Mouse (Mus musculus) intestine, embryonic 16.5 days (tissue): ENCODE data around the gene Rnf8. TPM values are rescaled to one million over a fixed set of nuclear protein-coding genes. Genes with fewer than 3 reads are reported as not detected.
A peak's percentile ranks its signal among the peaks of the same experiment; 100 is the strongest.

Source experiments
- ATAC-seq: fragments of 200-750 bp; cut with Nextera tagmentation; 2 replicates; pipeline ENCODE4 v1.8.0; 2017; ENCODE audit warnings: moderate TSS enrichment, moderate library complexity
- H3K27ac ChIP-seq: fragments of 300-500 bp; sonication (generic); 2 replicates; pipeline ENCODE4 v1.5.1; 2014; ENCODE audit warnings: mild to moderate bottlenecking, low read length
- H3K27me3 ChIP-seq: fragments of 300-500 bp; sonication (generic); replicated peaks from 2 replicates; pipeline ENCODE4 v1.6.1; 2014; ENCODE audit warnings: low read length, control low read depth, mixed read lengths; ENCODE audit not compliant: control insufficient read depth, insufficient read depth
- H3K36me3 ChIP-seq: fragments of 300-500 bp; sonication (generic); 2 replicates; pipeline ENCODE4 v1.6.1; 2014; ENCODE audit warnings: low read length, control low read depth; ENCODE audit not compliant: control insufficient read depth, insufficient read depth
- H3K4me1 ChIP-seq: fragments of 300-500 bp; sonication (generic); 2 replicates; pipeline ENCODE4 v1.6.1; 2014; ENCODE audit warnings: low read length, control low read depth, mixed read lengths; ENCODE audit not compliant: control insufficient read depth, insufficient read depth
- H3K4me2 ChIP-seq: fragments of 300-500 bp; sonication (generic); 2 replicates; pipeline ENCODE4 v1.6.1; 2014; ENCODE audit warnings: low read depth, low read length, control low read depth
- H3K4me3 ChIP-seq: fragments of 300-500 bp; sonication (generic); 2 replicates; pipeline ENCODE4 v1.5.1; 2014; ENCODE audit warnings: mild to moderate bottlenecking, low read length
- H3K9ac ChIP-seq: fragments of 300-500 bp; sonication (generic); 2 replicates; pipeline ENCODE4 v1.6.1; 2014; ENCODE audit warnings: low read depth, low read length
- H3K9me3 ChIP-seq: fragments of 300-500 bp; sonication (generic); 2 replicates; pipeline ENCODE4 v1.6.1; 2016; ENCODE audit warnings: low read length, control low read depth; ENCODE audit not compliant: control insufficient read depth
- WGBS: fragments of 180-500 bp; shearing (Covaris S2); extraction: QIAGEN DNeasy Blood & Tissue Kit; methylation state at CpG from one replicate; pipeline ENCODE4 v1.1.7; 2014; 5-methylcytosine and 5-hydroxymethylcytosine counted together
- polyA plus RNA-seq: library from polyadenylated mRNA; unstranded; fragments of >200 nt; fragmentation: Nextera tagmentation; extraction: Ambion mirVana; gene quantifications from 2 replicates; pipeline ENCODE4 v1.2.1, GENCODE M21; 2015

Gene Rnf8
- polyA plus RNA-seq, 1 experiment from 2014 or later: 55.9 TPM

DNA sequence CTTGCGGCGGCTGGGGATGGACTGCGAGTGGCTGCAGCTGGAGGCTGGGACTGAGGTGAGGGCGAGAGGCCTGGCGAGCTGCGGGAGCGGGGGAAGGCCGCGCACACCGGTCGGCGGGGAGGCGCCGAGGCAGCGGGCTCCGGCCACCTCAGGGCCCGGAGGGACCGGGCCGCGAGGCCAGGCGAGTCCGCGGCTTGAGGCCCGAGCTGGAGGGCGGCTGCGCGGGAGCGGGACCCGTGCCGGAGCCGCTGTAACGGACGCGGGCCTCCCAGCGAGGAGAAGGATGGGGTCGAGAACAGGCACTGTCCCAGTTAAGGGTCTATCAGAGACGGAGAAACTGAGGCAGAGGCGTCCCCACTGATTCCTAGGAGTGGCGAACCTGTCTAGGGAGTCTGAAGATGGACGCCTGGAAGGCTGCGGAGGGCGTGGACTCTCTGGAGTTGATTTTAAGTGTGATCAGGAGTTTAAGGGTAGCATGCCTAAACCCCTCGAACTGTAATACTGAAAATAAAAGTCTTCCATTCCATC lies 498 bp downstream of the Rnf8 start:
- H3K27ac ChIP-seq: peak overlapping the region; percentile 97
- peak overlapping the region; percentile 99 for H3K9ac ChIP-seq
- H3K36me3 ChIP-seq: no peaks in the 10 kb centered on the region
- H3K4me3 ChIP-seq: peak overlapping the region; percentile 91
- H3K27me3 ChIP-seq: no peaks in the 10 kb centered on the region
- WGBS: under 1% methylated on average over 42 of the region's 43 CpGs
- ATAC-seq: peak; percentile 65; the same call in 1 of the 2 replicates
- no peaks in the 10 kb centered on the region for H3K9me3 ChIP-seq
- peaks cover 16% of the 10 kb centered on the region for H3K4me1 ChIP-seq
- H3K4me2 ChIP-seq: peak overlapping the region; percentile 89

GRCm38 (mm10) chr17:29615616-29616015 lies 1.0 kb downstream of the Rnf8 start:
- Histone ChIP-seq H3K9me3 (no peaks in the 10 kb centered on the region), H3K4me1 (peaks cover 16% of the 10 kb centered on the region), H3K4me2 (peak overlapping the region; percentile 89), H3K36me3 (no peaks in the 10 kb centered on the region), H3K27me3 (no peaks in the 10 kb centered on the region), H3K9ac (peak overlapping the region; percentile 99), H3K27ac (peak overlapping the region; percentile 97; the same call in 1 of the 2 replicates), H3K4me3 (peak overlapping the region; percentile 91)
- no peak for ATAC-seq
- WGBS: 6% methylated on average over 4 of the region's 4 CpGs

- 90% methylated on average over 3 of the region's 3 CpGs for WGBS
- ATAC-seq: no peak
- Histone ChIP-seq H3K4me3 (no peak overlapping the region), H3K36me3 (peaks cover 11% of the 10 kb centered on the region), H3K27ac (no peak overlapping the region), H3K9ac (no peak overlapping the region), H3K9me3 (no peaks in the 10 kb centered on the region), H3K4me2 (no peak overlapping the region), H3K4me1 (peaks cover 16% of the 10 kb centered on the region), H3K27me3 (no peaks in the 10 kb centered on the region)
Observed at GRCm38 (mm10) chr17:29619231-29619630, 4.6 kb downstream of the Rnf8 start.

DNA sequence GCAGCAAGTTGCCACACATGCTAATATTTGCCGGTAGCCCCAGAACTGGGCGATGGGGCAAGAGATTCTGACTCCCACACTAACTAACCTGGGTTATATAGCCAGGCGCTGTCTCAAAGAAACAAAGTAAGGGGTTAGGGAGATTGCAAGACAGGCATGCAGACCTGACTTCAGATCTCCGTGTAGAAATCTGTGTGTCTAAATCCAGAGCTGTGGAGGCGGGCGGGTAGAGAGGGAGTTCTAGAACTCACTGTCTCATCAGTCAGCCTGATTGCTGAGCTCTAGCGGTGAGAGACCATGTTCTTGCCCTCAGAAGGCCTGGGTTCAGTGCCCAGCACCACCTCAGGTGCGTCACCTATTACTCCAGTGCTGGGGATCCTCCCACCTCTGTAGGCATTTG lies 8.9 kb downstream of the Rnf8 start:
- Histone ChIP-seq H3K9me3 (no peaks in the 10 kb centered on the region), H3K4me3 (no peak overlapping the region), H3K36me3 (peaks cover 20% of the 10 kb centered on the region), H3K27ac (no peak overlapping the region), H3K4me2 (no peak overlapping the region), H3K27me3 (no peaks in the 10 kb centered on the region), H3K4me1 (no peaks in the 10 kb centered on the region), H3K9ac (no peak overlapping the region)
- ATAC-seq: no peak
- 86% methylated on average over 8 of the region's 8 CpGs for WGBS

DNA sequence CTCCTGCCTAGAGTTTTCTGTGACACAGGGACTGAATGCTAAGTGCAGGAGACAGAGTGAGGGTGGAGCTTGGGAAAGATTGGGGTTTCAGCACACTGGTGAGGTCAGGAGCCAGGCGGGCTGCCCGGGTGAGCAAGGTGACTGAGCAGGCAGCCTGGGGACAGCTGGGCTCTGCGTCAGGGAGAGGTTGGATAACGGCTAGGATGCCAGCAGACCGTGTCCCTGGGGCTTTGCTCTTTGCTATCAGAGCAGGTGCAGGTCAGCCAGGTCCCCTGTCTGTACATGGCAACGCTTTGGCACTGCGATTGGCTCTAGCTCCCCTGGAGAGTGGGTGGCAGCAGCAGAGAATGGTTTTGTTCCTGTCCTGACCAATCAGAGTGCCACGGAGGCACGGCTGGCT lies 12.7 kb downstream of the Rnf8 start:
- Histone ChIP-seq H3K27ac (no peak overlapping the region), H3K9ac (no peak overlapping the region), H3K9me3 (no peaks in the 10 kb centered on the region), H3K4me2 (no peak overlapping the region), H3K36me3 (peaks cover 26% of the 10 kb centered on the region), H3K4me1 (no peaks in the 10 kb centered on the region), H3K4me3 (no peak overlapping the region), H3K27me3 (no peaks in the 10 kb centered on the region)
- 93% methylated on average over 9 of the region's 9 CpGs for WGBS
- ATAC-seq: no peak

DNA sequence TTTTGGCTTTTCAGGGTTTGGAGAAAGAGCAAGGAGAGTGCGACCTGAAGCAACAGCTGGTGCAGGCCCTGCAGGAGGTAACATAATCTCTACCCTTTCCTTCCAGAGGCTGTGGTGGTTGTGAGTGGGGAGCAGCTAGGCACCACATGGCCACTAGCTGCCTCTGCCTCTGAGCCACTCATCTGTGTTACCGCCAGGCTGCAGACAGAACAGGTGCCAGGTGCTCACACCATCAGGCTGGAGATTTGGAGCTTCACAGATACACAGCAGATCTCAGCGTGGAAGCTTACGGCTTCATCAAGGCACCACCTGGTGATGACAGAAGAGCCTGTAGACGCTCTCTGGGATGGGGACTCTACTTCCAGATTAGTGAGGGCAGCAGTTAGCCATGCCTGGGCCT lies 14.4 kb downstream of the Rnf8 start:
- Histone ChIP-seq H3K9me3 (no peaks in the 10 kb centered on the region), H3K9ac (no peak overlapping the region), H3K4me1 (no peaks in the 10 kb centered on the region), H3K4me3 (no peak overlapping the region), H3K27me3 (no peaks in the 10 kb centered on the region), H3K36me3 (peaks cover 21% of the 10 kb centered on the region), H3K4me2 (no peak overlapping the region), H3K27ac (no peak overlapping the region)
- no peak for ATAC-seq
- WGBS: 94% methylated on average over 5 of the region's 5 CpGs

GRCm38 (mm10) chr17:29629620-29630019 lies 15.0 kb downstream of the Rnf8 start:
- 67% methylated on average over 5 of the region's 5 CpGs for WGBS
- H3K27me3 ChIP-seq: no peaks in the 10 kb centered on the region
- no peak overlapping the region for H3K9ac ChIP-seq
- H3K27ac ChIP-seq: no peak overlapping the region
- ATAC-seq: peak; percentile 73
- H3K4me2 ChIP-seq: no peak overlapping the region
- H3K36me3 ChIP-seq: peaks cover 21% of the 10 kb centered on the region
- H3K4me3 ChIP-seq: no peak overlapping the region
- no peaks in the 10 kb centered on the region for H3K4me1 ChIP-seq
- H3K9me3 ChIP-seq: no peaks in the 10 kb centered on the region

GRCm38 (mm10) chr17:29632312-29632711 lies 17.7 kb downstream of the Rnf8 start:
- Histone ChIP-seq H3K9ac (no peak overlapping the region), H3K27me3 (no peaks in the 10 kb centered on the region), H3K36me3 (peaks cover 25% of the 10 kb centered on the region), H3K4me3 (no peak overlapping the region), H3K27ac (no peak overlapping the region), H3K4me1 (no peaks in the 10 kb centered on the region), H3K9me3 (no peaks in the 10 kb centered on the region), H3K4me2 (no peak overlapping the region)
- WGBS: 96% methylated on average over 11 of the region's 11 CpGs
- no peak for ATAC-seq

DNA sequence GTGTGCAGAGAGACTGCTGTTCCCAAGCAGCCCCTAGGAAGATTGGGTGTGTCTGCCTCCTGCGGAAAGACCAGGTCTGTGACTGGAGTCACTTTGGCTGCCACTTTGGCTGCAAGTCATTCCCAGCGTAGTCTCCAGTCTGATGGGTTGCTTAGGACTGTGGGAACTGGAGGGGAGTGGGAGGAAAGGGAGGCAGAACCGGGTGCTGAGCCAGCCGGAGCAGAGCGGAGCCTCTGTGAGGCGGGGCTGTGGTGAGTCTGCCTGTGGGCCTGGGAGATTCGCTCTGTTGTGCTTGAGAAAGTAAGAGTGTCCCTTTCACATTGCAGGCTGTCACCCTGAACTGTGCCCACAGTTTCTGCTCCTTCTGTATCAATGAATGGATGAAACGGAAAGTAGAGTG lies 20.9 kb downstream of the Rnf8 start:
- no peaks in the 10 kb centered on the region for H3K27me3 ChIP-seq
- peaks cover 31% of the 10 kb centered on the region for H3K36me3 ChIP-seq
- H3K4me2 ChIP-seq: no peak overlapping the region

GRCm38 (mm10) chr17:29636118-29636517 lies 21.5 kb downstream of the Rnf8 start:
- no peaks in the 10 kb centered on the region for H3K4me1 ChIP-seq
- H3K27ac ChIP-seq: no peak overlapping the region
- no peaks in the 10 kb centered on the region for H3K9me3 ChIP-seq
- H3K27me3 ChIP-seq: no peaks in the 10 kb centered on the region
- no peak overlapping the region for H3K9ac ChIP-seq
- H3K4me2 ChIP-seq: no peak overlapping the region
- H3K36me3 ChIP-seq: peaks cover 32% of the 10 kb centered on the region
- ATAC-seq: no peak
- WGBS: 67% methylated on average over 5 of the region's 5 CpGs
- H3K4me3 ChIP-seq: no peak overlapping the region

More for the DNA sequence above, 20.9 kb downstream of the Rnf8 start:
- 88% methylated on average over 8 of the region's 8 CpGs for WGBS
- no peak overlapping the region for H3K9ac ChIP-seq
- H3K9me3 ChIP-seq: no peaks in the 10 kb centered on the region
- no peaks in the 10 kb centered on the region for H3K4me1 ChIP-seq
- H3K4me3 ChIP-seq: no peak overlapping the region
- ATAC-seq: no peak
- no peak overlapping the region for H3K27ac ChIP-seq
